Mouse (Mus musculus) spleen, postnatal 10 days (tissue): ENCODE data around the gene Fbxw26.
"Not testable (repeated sequence)": the region's sequence is repeated elsewhere in the genome, so short reads cannot be mapped to it uniquely, and the experiment has no call there.

Source experiments
- DNase-seq, 2 experiments: peaks; one replicate each; pipeline ENCODE4 v3.0.0; 2021 to 2022; ENCODE audit warnings: low spot score in 2 of 2

Fbxw26 gene

GRCm38 (mm10) chr9:109745989-109746388 lies at the start of gene Fbxw26:
Fbxw26 (minus strand) TSS chr9:109746089.
- DNase-seq: not testable (repeated sequence)

- DNase-seq: no peak
Observed at GRCm38 (mm10) chr9:109795221-109795620, 49.3 kb upstream of the Fbxw26 start.

- DNase-seq: not testable (repeated sequence)
Observed at GRCm38 (mm10) chr9:109790570-109790969, 44.7 kb upstream of the Fbxw26 start, which contains the start of gene Fbxw27. Fbxw27 (minus strand) TSS chr9:109790670.

- DNase-seq: not testable (repeated sequence)
Observed at GRCm38 (mm10) chr9:109766841-109767240, 21.0 kb upstream of the Fbxw26 start.

GRCm38 (mm10) chr9:109702600-109702999 lies 43.3 kb downstream of the Fbxw26 start, which contains the start of gene Fbxw18:
Fbxw18 (minus strand) TSS chr9:109702700.
- not testable (repeated sequence) for DNase-seq

GRCm38 (mm10) chr9:109685299-109685698 lies 60.6 kb downstream of the Fbxw26 start:
- peak in 1 of 2 experiments; percentile 47 for DNase-seq
